Mouse (Mus musculus) neural tube, embryonic 15.5 days (tissue): ENCODE data around the gene Dhx32. TPM values are rescaled to one million over a fixed set of nuclear protein-coding genes. Genes with fewer than 3 reads are reported as not detected.

ENCODE experiments used
- ATAC-seq: fragments of 200-750 bp; cut with Nextera tagmentation; 2 replicates; pipeline ENCODE4 v1.8.0; 2017; ENCODE audit warnings: mild to moderate bottlenecking, moderate TSS enrichment, moderate library complexity; ENCODE audit not compliant: low FRiP score
- H3K27ac ChIP-seq: fragments of 300-500 bp; sonication (generic); replicated peaks from 2 replicates; pipeline ENCODE4 v1.5.1; 2015; ENCODE audit warnings: mild to moderate bottlenecking, inconsistent platforms
- H3K27me3 ChIP-seq: fragments of 300-500 bp; sonication (generic); replicated peaks from 2 replicates; pipeline ENCODE4 v1.6.1; 2015; ENCODE audit warnings: inconsistent platforms
- H3K36me3 ChIP-seq: fragments of 300-500 bp; sonication (generic); 2 replicates; pipeline ENCODE4 v1.6.1; 2015; ENCODE audit warnings: inconsistent platforms
- H3K4me1 ChIP-seq: fragments of 300-500 bp; sonication (generic); 2 replicates; pipeline ENCODE4 v1.6.1; 2015; ENCODE audit warnings: inconsistent platforms
- H3K4me2 ChIP-seq: fragments of 300-500 bp; sonication (generic); 2 replicates; pipeline ENCODE4 v1.6.1; 2015; ENCODE audit warnings: inconsistent platforms, mild to moderate bottlenecking, moderate library complexity
- H3K4me3 ChIP-seq: fragments of 300-500 bp; sonication (generic); replicated peaks from 2 replicates; pipeline ENCODE4 v1.5.1; 2015; ENCODE audit warnings: mild to moderate bottlenecking, inconsistent platforms
- H3K9ac ChIP-seq: fragments of 300-500 bp; sonication (generic); replicated peaks from 2 replicates; pipeline ENCODE4 v1.6.1; 2015; ENCODE audit warnings: mild to moderate bottlenecking, inconsistent platforms
- H3K9me3 ChIP-seq: fragments of 300-500 bp; sonication (generic); replicated peaks from 2 replicates; pipeline ENCODE4 v1.6.1; 2016; ENCODE audit warnings: inconsistent platforms
- WGBS: fragments of 180-500 bp; shearing (Covaris S2); methylation state at CpG from one replicate; pipeline ENCODE4 v1.1.7; 2015; ENCODE audit warnings: mixed read lengths; 5-methylcytosine and 5-hydroxymethylcytosine counted together
- polyA plus RNA-seq: library from polyadenylated mRNA; unstranded; fragments of >200 nt; fragmentation: Nextera tagmentation; extraction: Ambion mirVana; gene quantifications from 2 replicates; pipeline ENCODE4 v1.2.1, GENCODE M21; 2015

Gene Dhx32
- polyA plus RNA-seq, 1 experiment from 2014 or later: 37.4 TPM

- Histone ChIP-seq H3K9ac (no peak overlapping the region), H3K4me3 (no peak overlapping the region), H3K36me3 (peaks cover 25% of the 10 kb centered on the region), H3K4me2 (no peak overlapping the region), H3K4me1 (no peaks in the 10 kb centered on the region), H3K9me3 (peaks cover 10% of the 10 kb centered on the region; the same call in 1 of the 2 replicates), H3K27ac (no peak overlapping the region), H3K27me3 (no peaks in the 10 kb centered on the region)
- 83% methylated on average over 5 of the region's 5 CpGs for WGBS
- no peak for ATAC-seq
Measured at GRCm38 (mm10) chr7:133684110-133684509, 98.4 kb downstream of the Dhx32 start.

GRCm38 (mm10) chr7:133683626-133684025 is 98.9 kb downstream of the Dhx32 start:
- WGBS: 87% methylated on average over 5 of the region's 5 CpGs
- ATAC-seq: no peak
- H3K9ac ChIP-seq: no peak overlapping the region

GRCm38 (mm10) chr7:133679961-133680360 is 102.6 kb downstream of the Dhx32 start, which contains the start of gene Mmp21:
Gene Mmp21 (minus strand): TSS chr7:133680061.
- Histone ChIP-seq H3K9me3 (no peaks in the 10 kb centered on the region), H3K9ac (no peak within 1 kb of the TSS), H3K27me3 (no peaks in the 10 kb centered on the region), H3K4me1 (no peaks in the 10 kb centered on the region), H3K4me2 (no peak within 1 kb of the TSS), H3K36me3 (0 out of 2 replicates have a peak, but pooled peaks cover 3% of the 10 kb centered on the region), H3K27ac (no peak within 1 kb of the TSS), H3K4me3 (no peak within 1 kb of the TSS)
- WGBS: 88% methylated on average over 3 of the region's 3 CpGs
- no peak for ATAC-seq

More at GRCm38 (mm10) chr7:133683626-133684025, 98.9 kb downstream of the Dhx32 start:
- peaks cover 9% of the 10 kb centered on the region; the same call in 1 of the 2 replicates for H3K9me3 ChIP-seq
- no peak overlapping the region for H3K27ac ChIP-seq
- H3K36me3 ChIP-seq: peaks cover 20% of the 10 kb centered on the region
- H3K4me1 ChIP-seq: no peaks in the 10 kb centered on the region
- no peak overlapping the region for H3K4me3 ChIP-seq
- H3K4me2 ChIP-seq: no peak overlapping the region
- no peaks in the 10 kb centered on the region for H3K27me3 ChIP-seq

- WGBS: 74% methylated on average over 4 of the region's 4 CpGs
- no peak overlapping the region for H3K27ac ChIP-seq
- no peaks in the 10 kb centered on the region for H3K27me3 ChIP-seq
- no peak overlapping the region for H3K4me3 ChIP-seq
- no peaks in the 10 kb centered on the region for H3K4me1 ChIP-seq
- H3K4me2 ChIP-seq: no peak overlapping the region
- H3K36me3 ChIP-seq: 0 out of 2 replicates have a peak, but pooled peaks cover 6% of the 10 kb centered on the region
- H3K9me3 ChIP-seq: no peaks in the 10 kb centered on the region
- ATAC-seq: no peak
- no peak overlapping the region for H3K9ac ChIP-seq
Measured at GRCm38 (mm10) chr7:133679439-133679838, 103.1 kb downstream of the Dhx32 start.

- no peak for ATAC-seq
- H3K27ac ChIP-seq: no peak overlapping the region
- WGBS: 90% methylated on average over 8 of the region's 8 CpGs
Measured at GRCm38 (mm10) chr7:133678716-133679115, 103.8 kb downstream of the Dhx32 start.

GRCm38 (mm10) chr7:133676002-133676401 is 106.5 kb downstream of the Dhx32 start:
- Histone ChIP-seq H3K9ac (no peak overlapping the region), H3K27me3 (no peaks in the 10 kb centered on the region), H3K9me3 (no peaks in the 10 kb centered on the region), H3K4me1 (no peaks in the 10 kb centered on the region), H3K27ac (no peak overlapping the region), H3K4me2 (no peak overlapping the region), H3K4me3 (no peak overlapping the region), H3K36me3 (peaks cover 31% of the 10 kb centered on the region)
- ATAC-seq: no peak
- 68% methylated on average over 9 of the region's 9 CpGs for WGBS

More at GRCm38 (mm10) chr7:133678716-133679115, 103.8 kb downstream of the Dhx32 start:
- Histone ChIP-seq H3K27me3 (no peaks in the 10 kb centered on the region), H3K4me3 (no peak overlapping the region), H3K9ac (no peak overlapping the region), H3K9me3 (no peaks in the 10 kb centered on the region), H3K4me2 (no peak overlapping the region), H3K36me3 (0 out of 2 replicates have a peak, but pooled peaks cover 6% of the 10 kb centered on the region), H3K4me1 (no peaks in the 10 kb centered on the region)

Other genes starting within 250 kb of the Dhx32 start
- not detected in 2 replicates for gene Tex36, start 180.6 kb downstream of the Dhx32 start, polyA plus RNA-seq
- gene Edrf1, start 145.2 kb downstream of the Dhx32 start, polyA plus RNA-seq: 14.5 and 17.8 TPM in 2 replicates
- gene Mmp21, start 102.7 kb downstream of the Dhx32 start, polyA plus RNA-seq: not detected in 2 replicates
- 103 and 109 TPM in 2 replicates for gene Bccip, start 73.4 kb downstream of the Dhx32 start, polyA plus RNA-seq
- 51.3 and 52.2 TPM in 2 replicates for gene Uros, start 72.7 kb downstream of the Dhx32 start, polyA plus RNA-seq
- gene Fank1, start 5.9 kb downstream of the Dhx32 start, polyA plus RNA-seq: 2.8 and 3.5 TPM in 2 replicates